Mouse (Mus musculus) neural tube, embryonic 14.5 days (tissue): Measurements from ENCODE around the gene Srl. TPM values are rescaled to one million over a fixed set of nuclear protein-coding genes. Genes with fewer than 3 reads are reported as not detected.

Source experiments
- ATAC-seq: fragments of 200-750 bp; cut with Nextera tagmentation; 2 replicates; pipeline ENCODE4 v1.8.0; 2017; ENCODE audit warnings: low read depth, mild to moderate bottlenecking, moderate TSS enrichment, moderate library complexity
- H3K27ac ChIP-seq: fragments of 300-500 bp; sonication (generic); 2 replicates; pipeline ENCODE4 v1.5.1; 2014; ENCODE audit warnings: low read depth, mild to moderate bottlenecking, control low read depth, low read length, moderate library complexity, mixed read lengths
- H3K27me3 ChIP-seq: fragments of 300-500 bp; sonication (generic); 2 replicates; pipeline ENCODE4 v1.6.1; 2014; ENCODE audit warnings: low read length; ENCODE audit not compliant: control insufficient read depth, insufficient read depth
- H3K36me3 ChIP-seq: fragments of 300-500 bp; sonication (generic); 2 replicates; pipeline ENCODE4 v1.6.1; 2014; ENCODE audit warnings: low read length, mixed read lengths; ENCODE audit not compliant: control insufficient read depth, insufficient read depth
- H3K4me1 ChIP-seq: fragments of 300-500 bp; sonication (generic); 2 replicates; pipeline ENCODE4 v1.6.1; 2014; ENCODE audit warnings: low read length; ENCODE audit not compliant: control insufficient read depth, insufficient read depth
- H3K4me2 ChIP-seq: fragments of 300-500 bp; sonication (generic); 2 replicates; pipeline ENCODE4 v1.6.1; 2014; ENCODE audit warnings: mild to moderate bottlenecking, low read depth, low read length, control low read depth
- H3K4me3 ChIP-seq: fragments of 300-500 bp; sonication (generic); 2 replicates; pipeline ENCODE4 v1.5.1; 2014; ENCODE audit warnings: low read depth, low read length, control low read depth, mixed read lengths
- H3K9ac ChIP-seq: fragments of 300-500 bp; sonication (generic); replicated peaks from 2 replicates; pipeline ENCODE4 v1.6.1; 2014; ENCODE audit warnings: low read depth, mild to moderate bottlenecking, control low read depth, low read length, mixed read lengths
- H3K9me3 ChIP-seq: fragments of 300-500 bp; sonication (generic); 2 replicates; pipeline ENCODE4 v1.6.1; 2016; ENCODE audit warnings: low read length; ENCODE audit not compliant: control insufficient read depth
- WGBS: fragments of 180-500 bp; shearing (Covaris S2); extraction: QIAGEN DNeasy Blood & Tissue Kit; methylation state at CpG from one replicate; pipeline ENCODE4 v1.1.7; 2014; 5-methylcytosine and 5-hydroxymethylcytosine counted together
- polyA plus RNA-seq: library from polyadenylated mRNA; unstranded; fragments of >200 nt; fragmentation: Nextera tagmentation; extraction: Ambion mirVana; gene quantifications from 2 replicates; pipeline ENCODE4 v1.2.1, GENCODE M21; 2014

Srl gene
- polyA plus RNA-seq, 1 experiment from 2014 or later, result 22.7 TPM

- H3K4me2 ChIP-seq, result no peak overlapping the region
- ATAC-seq, result no peak
- no peaks in the 10 kb centered on the region for H3K36me3 ChIP-seq
- 0 out of 2 replicates have a peak, but pooled peaks cover 2% of the 10 kb centered on the region for H3K4me1 ChIP-seq
- no peaks in the 10 kb centered on the region for H3K9me3 ChIP-seq
- no peak overlapping the region for H3K4me3 ChIP-seq
- no peaks in the 10 kb centered on the region for H3K27me3 ChIP-seq
- WGBS, result 81% methylated on average over 3 of the region's 3 CpGs
- H3K9ac ChIP-seq, result no peak overlapping the region
- H3K27ac ChIP-seq, result no peak overlapping the region
Measured at GRCm38 (mm10) chr16:4514383-4514782, 27.2 kb downstream of the Srl start.

- Histone ChIP-seq H3K4me3 (no peak overlapping the region), H3K4me2 (no peak overlapping the region), H3K9me3 (no peaks in the 10 kb centered on the region), H3K36me3 (no peaks in the 10 kb centered on the region), H3K9ac (no peak overlapping the region), H3K27me3 (no peaks in the 10 kb centered on the region), H3K4me1 (no peaks in the 10 kb centered on the region), H3K27ac (no peak overlapping the region)
- 83% methylated on average over 3 of the region's 3 CpGs for WGBS
- no peak for ATAC-seq
Measured at GRCm38 (mm10) chr16:4512661-4513438, 28.8 kb downstream of the Srl start.

GRCm38 (mm10) chr16:4511371-4511770 lies 30.2 kb downstream of the Srl start:
- Histone ChIP-seq H3K27me3 (no peaks in the 10 kb centered on the region), H3K4me2 (no peak overlapping the region), H3K27ac (no peak overlapping the region), H3K9me3 (no peaks in the 10 kb centered on the region), H3K36me3 (no peaks in the 10 kb centered on the region), H3K4me3 (no peak overlapping the region), H3K4me1 (no peaks in the 10 kb centered on the region), H3K9ac (no peak overlapping the region)
- WGBS, result 82% methylated on average over 2 of the region's 2 CpGs
- ATAC-seq, result no peak

- Histone ChIP-seq H3K27me3 (no peaks in the 10 kb centered on the region), H3K4me1 (no peaks in the 10 kb centered on the region), H3K4me3 (no peak overlapping the region), H3K9me3 (no peaks in the 10 kb centered on the region), H3K4me2 (no peak overlapping the region), H3K36me3 (no peaks in the 10 kb centered on the region), H3K27ac (no peak overlapping the region), H3K9ac (no peak overlapping the region)
- ATAC-seq, result no peak
- WGBS, result 86% methylated on average over 3 of the region's 3 CpGs
Measured at GRCm38 (mm10) chr16:4506181-4506580, 35.4 kb downstream of the Srl start.

GRCm38 (mm10) chr16:4503495-4503894 lies 38.1 kb downstream of the Srl start:
- WGBS, result 94% methylated on average over 1 of the region's 1 CpGs
- Histone ChIP-seq H3K27ac (no peak overlapping the region), H3K4me3 (no peak overlapping the region), H3K27me3 (no peaks in the 10 kb centered on the region), H3K9ac (no peak overlapping the region), H3K9me3 (no peaks in the 10 kb centered on the region), H3K36me3 (no peaks in the 10 kb centered on the region), H3K4me1 (no peaks in the 10 kb centered on the region), H3K4me2 (no peak overlapping the region)
- ATAC-seq, result no peak

GRCm38 (mm10) chr16:4502568-4502967 lies 39.0 kb downstream of the Srl start:
- Histone ChIP-seq H3K36me3 (no peaks in the 10 kb centered on the region), H3K27ac (no peak overlapping the region), H3K4me3 (no peak overlapping the region), H3K27me3 (no peaks in the 10 kb centered on the region), H3K4me2 (no peak overlapping the region), H3K9ac (no peak overlapping the region), H3K4me1 (no peaks in the 10 kb centered on the region), H3K9me3 (no peaks in the 10 kb centered on the region)
- no peak for ATAC-seq

GRCm38 (mm10) chr16:4501703-4502102 lies 39.9 kb downstream of the Srl start:
- Histone ChIP-seq H3K4me1 (no peaks in the 10 kb centered on the region), H3K4me3 (no peak overlapping the region), H3K9me3 (no peaks in the 10 kb centered on the region), H3K27me3 (no peaks in the 10 kb centered on the region), H3K9ac (no peak overlapping the region), H3K36me3 (no peaks in the 10 kb centered on the region), H3K27ac (no peak overlapping the region), H3K4me2 (no peak overlapping the region)
- ATAC-seq, result no peak
- WGBS, result 89% methylated on average over 3 of the region's 3 CpGs

GRCm38 (mm10) chr16:4500598-4501385 lies 40.8 kb downstream of the Srl start:
- no peak overlapping the region for H3K9ac ChIP-seq
- no peaks in the 10 kb centered on the region for H3K27me3 ChIP-seq
- no peaks in the 10 kb centered on the region for H3K36me3 ChIP-seq
- H3K9me3 ChIP-seq, result no peaks in the 10 kb centered on the region
- H3K4me2 ChIP-seq, result no peak overlapping the region
- WGBS, result 78% methylated on average over 8 of the region's 8 CpGs
- H3K4me1 ChIP-seq, result no peaks in the 10 kb centered on the region
- no peak for ATAC-seq
- H3K4me3 ChIP-seq, result no peak overlapping the region
- H3K27ac ChIP-seq, result no peak overlapping the region
